Mouse (Mus musculus): ENCODE measurements at regions not wholly inside any gene's neighbourhood (a gene's known extent, or its start where the extent isn't known, plus 50 kb on each side); places are given as distances from the start of the nearest gene placed in this dataset.
A peak's percentile ranks its signal among the peaks of the same experiment; 100 is the strongest.

GRCm38 (mm10) chr11:17324651-17325050, 67.3 kb downstream of the C1d start:
- DNase-seq, result no peak

- no peak for DNase-seq
These were observed 68.6 kb downstream of the C1d start for GRCm38 (mm10) chr11:17325731-17326646.

DNA sequence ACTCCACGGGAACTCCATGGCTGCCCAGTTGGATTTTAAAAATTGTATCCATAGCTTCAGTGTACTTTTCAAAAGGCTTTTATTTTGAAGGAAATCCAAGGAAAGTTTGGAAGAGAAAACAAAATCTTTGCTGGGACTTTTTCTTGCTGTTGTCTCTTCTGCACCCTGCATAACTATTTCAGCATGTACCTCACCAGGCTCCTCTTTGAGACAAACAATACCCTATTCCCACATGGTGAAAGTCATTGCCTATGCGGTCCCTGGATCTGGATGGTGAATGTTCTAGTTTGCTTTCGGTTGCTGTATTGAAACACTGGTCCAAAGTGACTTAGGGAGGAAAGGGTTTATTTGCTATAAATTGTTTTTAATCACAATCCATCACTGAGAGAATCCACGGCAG, 69.3 kb downstream of the C1d start:
- no peak for DNase-seq

DNA sequence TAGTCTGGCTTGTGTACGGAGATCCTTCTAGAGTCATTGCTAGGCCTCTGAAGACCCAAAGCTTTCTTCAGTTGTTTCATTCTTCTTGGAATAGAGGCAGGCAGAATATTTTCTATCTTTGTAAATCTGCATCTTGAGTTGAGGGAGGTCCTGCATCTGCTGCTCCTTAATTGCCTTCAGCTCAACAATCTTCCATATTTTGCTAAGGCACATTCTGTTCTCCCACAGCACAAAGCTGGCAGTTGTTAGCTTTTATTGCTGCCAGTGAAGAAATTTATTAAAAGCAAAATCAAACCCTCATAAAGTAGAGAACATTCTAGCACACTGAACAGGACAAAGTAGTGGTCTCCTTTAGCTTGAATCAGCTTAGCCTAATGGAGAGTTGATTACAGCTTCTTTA, 94.1 kb downstream of the C1d start:
- DNase-seq, result no peak

- no peak for DNase-seq
These were observed 95.1 kb downstream of the C1d start for GRCm38 (mm10) chr11:17352148-17353130.

DNA sequence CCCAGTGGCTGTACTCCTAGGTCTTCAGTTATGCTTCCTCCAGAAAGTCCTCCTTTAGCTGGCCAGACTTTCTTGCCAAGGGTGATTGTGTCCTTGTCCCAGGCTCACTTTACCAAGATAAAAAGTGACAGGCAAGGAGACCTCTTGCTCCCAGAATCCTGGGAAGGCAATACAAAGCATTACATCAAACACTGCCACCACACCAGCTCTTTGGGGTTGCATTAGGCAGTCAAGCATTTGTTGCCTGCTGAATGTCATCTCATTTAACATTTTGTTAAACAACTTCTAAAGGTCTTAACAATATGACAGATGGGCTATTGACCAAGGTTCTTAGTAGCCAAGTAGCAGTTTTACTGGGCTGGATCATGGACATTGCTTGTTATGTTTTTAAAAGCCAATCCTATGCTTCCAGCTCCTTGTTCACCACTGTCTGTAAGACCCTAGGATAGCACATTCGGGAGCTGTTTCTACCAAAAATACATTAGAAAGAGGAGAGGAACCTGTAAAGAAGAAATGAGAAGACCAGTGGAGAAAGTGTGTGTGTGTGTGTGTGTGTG, 102.4 kb downstream of the C1d start:
- DNase-seq, result no peak

DNA sequence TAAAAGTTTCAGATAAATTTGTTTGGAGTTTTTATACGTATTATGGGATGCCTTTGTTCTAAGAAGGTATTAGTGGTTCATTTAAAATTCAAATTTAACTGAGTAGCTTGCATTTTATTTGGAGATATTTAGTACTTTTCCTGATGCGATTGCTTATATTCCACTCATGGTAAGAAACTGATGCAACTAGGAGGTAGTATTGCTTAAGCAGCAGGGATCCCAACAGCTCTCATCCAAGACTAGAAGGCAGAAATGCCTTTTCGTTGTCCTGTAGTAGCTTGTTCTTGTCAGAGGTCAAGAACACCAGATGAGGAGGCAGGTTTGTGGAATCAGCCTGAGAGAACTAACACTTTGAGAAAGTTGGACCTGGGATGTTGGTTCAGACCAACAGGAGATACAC, 120.5 kb downstream of the C1d start:
- no peak for DNase-seq

DNA sequence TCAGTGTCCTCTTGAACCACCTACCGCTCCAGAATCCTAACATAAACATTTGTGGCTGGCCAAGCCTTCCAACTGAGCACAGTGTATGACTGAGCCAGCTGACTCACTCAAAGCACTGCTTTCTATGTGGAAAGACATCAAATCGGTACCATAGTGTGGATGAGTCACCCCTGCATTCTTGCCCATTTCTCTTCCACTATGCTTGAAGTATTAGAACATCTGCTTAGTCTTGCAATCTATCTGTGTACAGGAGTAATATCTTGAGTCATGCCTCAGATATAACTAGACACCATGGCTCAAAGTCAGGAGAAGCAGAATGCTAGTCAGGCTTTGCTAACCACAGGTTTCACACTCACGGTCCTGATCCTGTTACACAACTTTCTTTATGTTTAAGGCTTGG, 129.4 kb downstream of the C1d start:
- DNase-seq, result no peak

DNA sequence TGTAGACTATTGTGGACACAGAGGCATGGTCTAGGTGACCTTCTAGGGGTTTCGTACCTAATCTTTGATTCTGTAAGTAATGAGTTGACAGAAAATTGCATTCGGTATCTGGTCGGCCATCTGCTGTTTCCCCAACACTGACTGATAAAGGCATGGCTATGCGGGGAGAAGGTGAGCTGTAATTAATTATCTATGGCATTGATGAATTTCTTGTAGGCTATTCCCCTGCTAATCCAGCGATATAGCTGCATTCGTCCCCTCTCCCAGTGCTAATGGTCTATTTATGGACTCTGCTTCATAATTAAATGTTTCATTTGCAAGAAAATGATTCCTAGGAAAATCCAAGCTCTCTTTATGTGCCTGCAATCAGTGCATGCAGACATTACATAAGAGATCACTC, 136.5 kb downstream of the C1d start:
- no peak for DNase-seq

DNA sequence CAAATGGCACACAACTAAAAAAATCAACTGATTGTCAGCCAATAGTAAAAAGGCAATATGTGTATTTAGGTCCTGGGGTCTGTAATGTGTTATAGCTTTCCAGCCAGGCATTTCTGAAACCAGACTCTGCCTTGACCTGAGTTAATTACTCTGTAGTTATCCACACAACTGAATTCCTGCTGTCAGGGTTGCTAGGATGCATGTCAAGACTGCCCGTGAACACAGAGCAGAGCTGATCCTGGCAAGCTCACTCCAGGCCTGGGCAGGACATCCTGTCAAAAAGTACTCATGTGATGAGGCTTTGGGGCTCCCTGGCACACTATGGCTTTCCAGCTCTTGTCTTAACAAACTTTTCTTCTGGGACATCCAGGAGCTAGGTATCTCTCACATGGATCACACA, 157.2 kb downstream of the C1d start:
- DNase-seq, result no peak

GRCm38 (mm10) chr11:17415144-17415543, 157.8 kb downstream of the C1d start:
- no peak for DNase-seq

- DNase-seq, result no peak
These were observed 160.4 kb downstream of the C1d start for GRCm38 (mm10) chr11:17417656-17418289.

- DNase-seq, result no peak
These were observed 184.8 kb downstream of the C1d start for GRCm38 (mm10) chr11:17442133-17442532.

- DNase-seq, result no peak
These were observed 191.9 kb downstream of the C1d start for GRCm38 (mm10) chr11:17449289-17449688.

- DNase-seq, result no peak
These were observed 193.1 kb downstream of the C1d start for GRCm38 (mm10) chr11:17450360-17451045.

DNA sequence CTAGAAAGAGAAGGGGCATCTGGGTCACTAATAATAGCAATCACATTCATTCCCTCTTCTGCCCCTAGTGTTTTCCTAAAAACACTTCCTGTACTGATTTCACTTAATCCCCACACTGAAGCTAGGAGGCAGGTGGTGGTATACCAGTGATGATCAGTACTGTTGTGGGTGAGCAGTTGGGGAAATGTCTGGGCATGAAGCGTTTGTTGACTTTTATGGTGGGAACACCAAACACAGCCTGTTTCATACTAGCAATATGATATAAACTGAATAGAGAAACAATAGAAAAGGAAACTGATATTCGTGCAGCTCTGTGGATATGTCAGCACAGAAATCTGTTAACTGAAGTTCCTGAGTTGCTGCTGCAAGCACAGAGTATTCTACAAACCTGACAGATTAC, 194.1 kb downstream of the C1d start:
- DNase-seq, result no peak

- DNase-seq, result no peak
These were observed 196.2 kb downstream of the C1d start for GRCm38 (mm10) chr11:17453530-17453929.

DNA sequence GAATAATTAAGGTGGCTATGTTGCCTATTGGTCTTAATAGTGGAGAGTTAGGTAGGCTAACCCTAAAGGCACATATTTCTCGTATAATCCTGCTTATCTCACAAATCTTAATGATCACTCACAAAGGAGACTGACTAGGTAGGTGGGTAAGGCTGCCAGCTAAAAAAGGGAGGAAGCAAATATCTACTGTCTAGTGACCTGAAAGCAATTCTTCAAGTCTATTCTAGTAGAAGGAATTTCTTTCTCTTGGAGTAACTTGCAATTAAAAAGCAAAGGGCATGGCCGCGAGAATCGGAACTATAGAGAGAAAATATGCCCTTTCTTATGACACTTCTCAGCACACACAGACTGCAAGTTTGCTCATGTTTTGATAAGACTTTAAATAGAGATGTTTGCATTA, 201.6 kb downstream of the C1d start:
- no peak for DNase-seq

- peak; percentile 25 for DNase-seq
These were observed 202.9 kb downstream of the C1d start for GRCm38 (mm10) chr11:17460024-17460919.

DNA sequence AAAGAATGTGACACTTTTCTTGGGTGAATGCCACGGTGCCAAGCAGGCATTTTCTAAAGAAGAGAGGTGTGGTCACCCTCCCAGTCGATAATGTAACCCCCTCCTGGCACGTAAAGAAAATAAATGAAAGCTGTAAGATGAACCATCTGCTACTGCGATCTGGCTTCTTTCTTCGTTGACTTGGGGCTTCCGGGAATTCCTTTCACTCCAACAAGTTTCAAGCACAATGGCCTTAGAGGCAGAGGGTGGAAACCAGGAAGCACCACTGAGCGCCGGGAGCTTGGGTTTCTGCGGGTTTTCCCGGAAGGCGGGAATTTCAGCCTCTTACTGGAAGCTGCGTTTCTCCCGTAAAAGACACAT, 203.5 kb downstream of the C1d start:
- no peak for DNase-seq

- no peak for DNase-seq
These were observed 204.3 kb downstream of the C1d start for GRCm38 (mm10) chr11:17461701-17462100.
